Mouse (Mus musculus) lung, postnatal 0 days (tissue): ENCODE data around the gene Akr1cl.

Source experiments
- CTCF ChIP-seq: IDR thresholded peaks from 2 replicates; pipeline ENCODE4 v1.5.1; 2016; ENCODE audit warnings: antibody characterized with exemption, mild to moderate bottlenecking
- EP300 ChIP-seq: IDR thresholded peaks from 2 replicates; pipeline ENCODE4 v1.6.1; 2016; ENCODE audit warnings: antibody characterized with exemption, mild to moderate bottlenecking, control low read depth

- TF ChIP-seq CTCF (no peak), EP300 (no peak)
These were observed 44.4 kb downstream of the Akr1cl start for GRCm38 (mm10) chr1:64988176-64988575.
